Mouse (Mus musculus) left cerebral cortex, postnatal 36 days (tissue): Measurements from ENCODE around the gene 2310034C09Rik. TPM values are rescaled to one million over a fixed set of nuclear protein-coding genes. Genes with fewer than 3 reads are reported as not detected.
"Not testable (repeated sequence)": the region's sequence is repeated elsewhere in the genome, so short reads cannot be mapped to it uniquely, and the experiment has no call there.

ENCODE experiments used
- DNase-seq, 2 experiments: peaks; one replicate each; pipeline ENCODE4 v3.0.0; 2021 to 2022; ENCODE audit warnings: low spot score in 2 of 2, mixed read lengths in 1 of 2
- intact Hi-C: fragments of 180-260 bp; cut with DNase I; formaldehyde crosslinking; loops from one replicate; pipeline ENCODE4 v1.15.1; 2025
- total RNA-seq, 2 experiments: library from RNA; stranded (reverse); gene quantifications; 2 replicates each; pipeline ENCODE4 v1.2.3; 2021

Gene 2310034C09Rik
- not detected for total RNA-seq

- DNase-seq, intact Hi-C loops: not testable (repeated sequence)
Measured at GRCm38 (mm10) chr16:88758547-88758946, at the start of gene 2310034C09Rik. TSS of gene 2310034C09Rik (plus strand) at chr16:88758847.

GRCm38 (mm10) chr16:88710757-88711156 lies 47.9 kb upstream of the 2310034C09Rik start:
- intact Hi-C loops = no loop called here
- no peak for DNase-seq

GRCm38 (mm10) chr16:88711245-88711644 lies 47.4 kb upstream of the 2310034C09Rik start:
- DNase-seq = no peak
- intact Hi-C loops = no loop called here

GRCm38 (mm10) chr16:88716549-88716948 lies 42.1 kb upstream of the 2310034C09Rik start:
- DNase-seq = no peak
- intact Hi-C loops = no loop called here

GRCm38 (mm10) chr16:88720031-88720430 lies 38.6 kb upstream of the 2310034C09Rik start:
- intact Hi-C loops = no loop called here

GRCm38 (mm10) chr16:88728812-88729275 lies 29.8 kb upstream of the 2310034C09Rik start, which contains the start of gene Krtap13-1:
TSS of gene Krtap13-1 (plus strand) at chr16:88728862.
- no peak for DNase-seq
- intact Hi-C loops = no loop called here

More at GRCm38 (mm10) chr16:88720031-88720430, 38.6 kb upstream of the 2310034C09Rik start:
- no peak for DNase-seq

- no peak for DNase-seq
- intact Hi-C loops = no loop called here
Measured at GRCm38 (mm10) chr16:88735391-88735790, 23.3 kb upstream of the 2310034C09Rik start.

GRCm38 (mm10) chr16:88744750-88745340 lies 13.8 kb upstream of the 2310034C09Rik start:
- intact Hi-C loops = no loop called here
- DNase-seq = no peak

- DNase-seq = no peak
- intact Hi-C loops = no loop called here
Measured at GRCm38 (mm10) chr16:88747943-88748342, 10.7 kb upstream of the 2310034C09Rik start.

GRCm38 (mm10) chr16:88751535-88751934 lies 7.1 kb upstream of the 2310034C09Rik start, which contains the start of gene Krtap13:
TSS of gene Krtap13 (minus strand) at chr16:88751635.
- not testable (repeated sequence) for DNase-seq

GRCm38 (mm10) chr16:88774106-88774505 lies 15.5 kb downstream of the 2310034C09Rik start, which contains the start of gene 2310057N15Rik:
TSS of gene 2310057N15Rik (minus strand) at chr16:88774206.
- DNase-seq = no peak
- intact Hi-C loops = no loop called here

More at GRCm38 (mm10) chr16:88751535-88751934, 7.1 kb upstream of the 2310034C09Rik start, which contains the start of gene Krtap13:
- intact Hi-C loops = not testable (repeated sequence)

GRCm38 (mm10) chr16:88777596-88777995 lies 18.9 kb downstream of the 2310034C09Rik start, which contains the start of gene Gm5965:
TSS of gene Gm5965 (plus strand) at chr16:88777896.
- no peak for DNase-seq
- intact Hi-C loops = no loop called here

GRCm38 (mm10) chr16:88786786-88787185 lies 28.1 kb downstream of the 2310034C09Rik start:
- intact Hi-C loops = no loop called here
- DNase-seq = no peak

Other genes starting within 250 kb of the 2310034C09Rik start
- not detected for gene Cldn8, start 195.7 kb upstream of the 2310034C09Rik start, total RNA-seq
- gene Krtap24-1, start 146.6 kb upstream of the 2310034C09Rik start, total RNA-seq = not detected
- gene 2310079G19Rik, start 131.2 kb upstream of the 2310034C09Rik start, total RNA-seq = not detected
- gene Krtap26-1, start 111.1 kb upstream of the 2310034C09Rik start, total RNA-seq = not detected
- gene Krtap27-1, start 87.2 kb upstream of the 2310034C09Rik start, total RNA-seq = not detected
- not detected for gene 2310061N02Rik, start 50.9 kb upstream of the 2310034C09Rik start, total RNA-seq
- gene Krtap13-1, start 30.0 kb upstream of the 2310034C09Rik start, total RNA-seq = not detected
- not detected for gene Krtap13, start 7.2 kb upstream of the 2310034C09Rik start, total RNA-seq
- gene 2310057N15Rik, start 15.4 kb downstream of the 2310034C09Rik start, total RNA-seq = not detected
- gene Gm5965, start 19.0 kb downstream of the 2310034C09Rik start, total RNA-seq = not detected
- gene Gm20741, start 53.4 kb downstream of the 2310034C09Rik start, total RNA-seq = not detected
- gene Krtap15, start 61.4 kb downstream of the 2310034C09Rik start, total RNA-seq = not detected
- gene Krtap14, start 67.3 kb downstream of the 2310034C09Rik start, total RNA-seq = not detected
- not detected for gene Krtap19-1, start 110.6 kb downstream of the 2310034C09Rik start, total RNA-seq
- not detected for gene Krtap19-2, start 115.4 kb downstream of the 2310034C09Rik start, total RNA-seq
- not detected for gene Krtap19-3, start 119.2 kb downstream of the 2310034C09Rik start, total RNA-seq
- gene Krtap19-4, start 126.2 kb downstream of the 2310034C09Rik start, total RNA-seq = not detected
- not detected for gene Krtap19-5, start 137.6 kb downstream of the 2310034C09Rik start, total RNA-seq
- not detected for gene Krtap19-9b, start 173.4 kb downstream of the 2310034C09Rik start, total RNA-seq
- not detected for gene Krtap16-3, start 204.0 kb downstream of the 2310034C09Rik start, total RNA-seq